Mouse (Mus musculus) right cerebral cortex, postnatal 10 days (tissue): Measurements from ENCODE around the gene Ppp3ca.

ENCODE experiments used
- DNase-seq, 2 experiments: peaks; one replicate each; pipeline ENCODE4 v3.0.0; 2021; ENCODE audit warnings: low spot score in 2 of 2

Ppp3ca gene

DNA sequence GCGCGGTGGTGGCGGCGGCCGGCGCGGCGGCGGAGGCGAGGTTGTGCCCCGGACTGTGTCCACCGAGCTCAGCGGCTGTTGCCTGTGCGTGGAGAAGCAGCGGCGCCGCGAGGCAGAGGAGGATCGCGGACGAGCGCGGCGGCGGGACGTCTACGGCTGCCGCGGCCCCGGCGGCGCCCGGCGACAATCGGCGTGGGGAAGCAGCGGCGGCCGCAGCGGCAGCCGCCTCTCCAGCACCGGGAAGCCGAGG lies at the start of gene Ppp3ca:
Ppp3ca (plus strand) TSS at position 15 of the 250 bp plus-strand sequence.
- DNase-seq, result no peak

DNA sequence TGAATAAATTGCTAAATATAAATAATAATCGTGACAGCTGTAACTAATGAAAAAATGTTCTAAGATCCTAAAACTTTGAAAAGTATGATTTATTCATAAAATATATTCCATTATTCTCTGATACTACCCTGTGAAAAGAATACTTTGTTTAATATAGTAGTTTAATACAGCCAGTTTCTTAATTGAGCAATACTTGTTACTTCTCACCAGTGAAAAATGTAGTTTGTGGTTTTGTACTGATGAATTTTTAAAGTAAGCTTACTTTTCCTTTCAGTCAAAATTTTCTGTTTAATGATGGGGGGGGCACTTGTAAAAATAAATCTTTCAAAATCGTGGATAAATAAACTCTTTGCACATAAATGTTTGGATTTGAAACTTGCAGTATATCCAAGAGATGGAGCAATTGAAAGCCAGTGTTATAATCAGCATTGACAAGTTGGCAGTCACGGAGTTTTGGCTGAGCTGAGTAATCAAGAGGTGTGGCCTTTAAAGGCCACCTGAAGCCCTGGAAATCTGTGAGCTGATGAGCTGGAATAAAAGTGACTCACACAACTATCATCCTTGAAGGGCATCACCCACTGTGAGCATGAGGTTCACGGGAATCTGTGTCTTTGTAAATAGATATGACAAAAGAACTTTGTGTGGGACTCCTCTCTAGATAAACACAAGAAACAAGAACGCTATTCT lies 29.2 kb upstream of the Ppp3ca start:
- DNase-seq, result no peak

DNA sequence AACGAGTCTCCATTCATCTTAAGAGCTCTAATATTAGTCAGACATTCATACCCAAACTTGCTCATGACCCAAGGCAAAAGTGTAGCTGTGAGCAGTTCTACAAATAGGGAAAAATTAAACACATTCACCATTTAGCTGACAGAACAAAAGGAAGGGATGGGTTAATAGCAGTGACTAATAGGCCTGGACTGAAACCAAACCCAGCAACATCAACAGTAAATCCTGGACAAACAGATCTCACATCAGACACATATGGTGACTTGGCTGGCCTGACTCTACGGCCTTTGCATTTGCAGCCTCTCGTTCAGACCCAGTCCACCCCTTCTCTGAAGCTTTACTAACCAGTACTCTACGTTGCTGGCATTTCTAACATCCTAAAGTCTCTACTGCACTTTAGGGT lies 19.0 kb upstream of the Ppp3ca start:
- DNase-seq, result no peak

DNA sequence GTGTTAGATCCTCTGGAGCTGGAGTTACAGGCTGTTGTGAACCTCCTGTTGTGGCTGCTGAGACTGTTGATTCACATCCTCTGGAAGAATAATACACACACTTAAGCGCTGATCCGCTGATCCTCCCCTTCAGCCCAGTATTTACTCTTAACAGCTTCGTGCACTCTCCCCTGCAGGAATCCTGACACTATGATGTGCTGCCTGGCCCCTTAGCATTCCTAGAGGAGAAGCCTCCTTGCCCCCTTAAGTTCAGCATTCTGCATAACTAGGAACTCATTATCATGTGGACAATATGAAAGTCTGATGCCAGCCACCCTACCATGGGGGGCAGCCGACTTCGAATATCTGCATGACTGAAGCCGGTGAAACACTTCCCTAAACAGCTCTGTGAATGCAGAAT lies 18.4 kb upstream of the Ppp3ca start:
- DNase-seq, result no peak

DNA sequence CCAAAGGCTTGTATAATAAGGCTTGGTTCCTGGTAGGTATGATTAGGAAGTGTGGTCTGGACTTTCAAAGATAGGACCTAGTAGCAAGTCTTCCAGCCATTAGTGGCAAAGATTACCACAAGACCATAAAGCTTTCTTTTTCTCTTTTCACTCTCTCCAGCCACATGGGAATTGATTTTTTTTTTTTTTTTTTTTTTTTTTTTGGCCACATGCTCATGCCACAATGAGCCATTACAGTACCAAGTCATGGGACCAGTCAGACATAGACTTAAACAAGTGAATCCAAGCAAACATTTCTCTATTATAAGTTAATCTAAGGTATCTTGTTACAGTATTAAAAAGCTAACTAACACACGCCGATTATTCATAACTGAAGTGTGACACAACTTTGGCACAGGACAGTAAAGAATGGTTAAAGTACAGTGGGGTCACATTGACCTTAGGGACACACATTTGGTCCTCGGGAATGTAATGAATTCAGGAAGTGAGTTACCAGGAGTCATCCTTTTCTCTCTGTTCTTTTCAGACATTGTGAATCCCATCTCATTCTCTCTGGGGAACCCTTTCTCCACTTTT lies 13.4 kb upstream of the Ppp3ca start:
- DNase-seq, result no peak

DNA sequence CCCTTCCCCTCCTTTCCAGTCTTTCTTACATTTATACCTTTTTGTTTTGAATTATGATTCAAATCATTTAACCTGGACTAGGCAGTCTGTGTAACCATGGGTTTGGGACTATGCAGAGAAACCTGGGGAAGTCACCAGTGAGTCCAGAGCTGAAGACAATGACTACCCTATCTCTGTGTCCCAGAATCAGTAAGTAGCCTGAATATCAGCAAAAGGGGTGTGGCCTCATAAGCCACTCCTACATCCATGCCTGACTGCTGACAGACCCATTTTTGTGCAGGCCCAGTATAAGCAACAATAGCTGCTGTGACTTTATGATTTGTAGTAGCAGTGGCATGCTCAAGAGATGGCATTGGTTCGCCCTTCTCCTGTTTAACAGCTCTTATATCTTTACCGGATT lies 11.2 kb upstream of the Ppp3ca start:
- DNase-seq, result no peak

DNA sequence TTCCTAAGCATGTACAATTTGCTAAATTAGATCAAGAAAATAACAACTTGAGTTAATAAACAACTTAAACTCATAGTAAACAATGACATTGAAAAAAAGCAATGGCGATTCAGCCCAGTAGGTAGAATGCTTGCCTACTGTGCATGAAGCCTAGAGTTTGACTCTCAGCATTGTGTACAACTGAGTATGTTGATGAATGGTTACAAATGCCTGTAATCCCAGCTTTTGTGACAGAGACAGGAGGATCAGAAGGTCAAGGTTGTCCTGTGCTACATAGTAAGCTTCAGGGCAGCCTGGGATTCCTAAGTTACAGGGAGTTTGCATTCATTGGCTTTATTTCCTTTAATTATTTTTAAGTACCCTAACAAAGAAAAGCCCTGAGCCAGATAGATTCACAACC lies 4.8 kb upstream of the Ppp3ca start:
- no peak for DNase-seq

DNA sequence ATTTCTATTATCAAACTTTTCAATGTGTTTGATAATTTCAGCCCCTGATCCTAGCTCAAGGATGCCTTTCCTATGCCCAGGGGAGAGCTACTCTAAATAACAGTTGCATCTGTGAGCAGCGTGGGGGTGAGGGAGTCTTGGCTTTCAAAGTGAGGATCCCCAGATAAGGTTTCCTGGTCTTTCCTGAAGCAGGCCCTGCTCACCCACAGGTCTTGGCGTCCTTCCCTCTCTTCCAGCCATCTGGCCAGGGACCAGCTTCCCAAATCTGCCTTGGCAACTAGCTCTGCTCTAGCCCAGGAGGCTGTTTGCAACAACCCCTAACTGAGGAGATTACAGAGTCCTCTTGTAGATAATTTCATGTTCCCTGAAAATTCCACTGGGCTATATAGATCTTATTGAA lies 1.9 kb upstream of the Ppp3ca start:
- peak; percentile 57 to 74 for DNase-seq

DNA sequence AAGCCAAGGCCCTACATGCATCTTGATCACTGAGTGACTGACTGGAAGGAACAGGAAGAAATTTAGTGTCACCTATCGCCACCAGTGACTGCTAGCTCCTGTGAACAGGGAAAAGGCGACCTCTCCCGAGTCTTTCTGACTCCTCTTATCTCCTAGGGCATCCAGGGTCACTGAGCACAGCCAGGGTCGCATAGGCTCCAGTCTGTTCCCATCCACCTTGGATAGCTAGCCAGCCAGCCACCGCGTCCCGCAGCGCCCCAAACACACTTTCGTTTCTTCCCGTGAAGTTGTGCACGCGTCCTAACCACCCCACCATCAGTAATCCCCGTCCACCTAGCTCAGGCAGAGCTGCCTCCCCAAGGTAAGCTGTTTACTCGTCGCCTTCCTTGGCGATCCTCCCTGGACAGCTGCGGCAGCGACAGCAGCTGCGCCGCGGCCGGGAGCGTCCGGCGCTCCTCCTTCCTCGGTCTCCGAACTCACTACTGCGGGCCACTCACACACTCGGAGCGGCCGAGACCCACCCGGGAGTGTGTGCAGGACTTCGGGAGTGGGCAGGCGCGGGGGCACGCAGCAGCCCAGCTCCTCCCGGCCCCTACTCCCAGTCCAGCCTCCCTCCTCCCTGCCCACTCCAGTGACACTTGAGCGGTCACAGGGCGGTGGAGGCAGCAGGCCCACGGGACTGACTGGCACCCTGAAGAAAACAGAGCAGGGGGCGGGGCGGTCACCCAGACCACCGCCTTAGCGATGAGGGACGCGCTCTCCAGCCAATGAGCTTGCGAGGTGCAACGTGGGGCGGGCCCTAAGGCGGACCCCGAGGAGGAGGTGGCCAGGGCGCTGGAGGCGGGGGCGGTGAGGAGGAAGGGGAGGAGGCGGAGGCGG lies 454 bp upstream of the Ppp3ca start:
- peak; percentile 99 to 100 for DNase-seq

DNA sequence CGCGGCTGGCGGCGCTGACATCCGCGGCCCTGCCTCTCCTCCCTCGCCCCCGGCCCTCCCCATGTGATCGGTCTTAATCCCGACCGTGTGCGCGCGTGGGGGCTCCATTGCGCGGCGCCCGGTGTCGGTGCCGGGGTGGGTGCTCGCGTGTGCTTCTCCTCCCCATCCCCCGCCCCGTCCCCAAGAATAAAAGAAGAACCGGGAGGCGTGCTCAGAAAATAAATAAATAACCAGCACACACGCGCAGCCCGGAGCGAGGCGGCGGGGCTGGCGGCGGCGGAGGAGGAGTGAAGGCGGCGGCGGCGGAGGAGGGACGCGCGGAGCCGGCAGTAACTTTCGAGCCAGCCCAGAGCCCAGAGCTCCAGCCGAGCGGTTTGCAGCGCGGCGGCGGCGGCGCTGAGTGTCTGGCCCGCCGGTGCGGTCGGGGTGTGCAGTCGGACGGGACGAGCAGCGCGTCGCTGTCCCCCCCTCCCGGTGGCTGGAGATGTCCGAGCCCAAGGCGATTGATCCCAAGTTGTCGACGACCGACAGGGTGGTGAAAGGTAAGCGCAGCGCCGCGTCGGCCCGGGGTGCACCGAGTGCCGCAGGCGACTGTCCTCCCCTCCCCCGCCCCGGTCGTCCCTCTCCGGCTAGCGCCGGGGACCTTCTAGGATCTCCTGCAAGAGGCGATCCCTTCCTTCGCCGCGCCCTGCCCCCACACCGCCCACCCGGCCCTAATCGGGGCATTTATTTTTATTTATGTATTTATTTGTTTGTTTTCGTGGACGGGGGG lies 622 bp downstream of the Ppp3ca start:
- DNase-seq, result peak; percentile 75 to 81

DNA sequence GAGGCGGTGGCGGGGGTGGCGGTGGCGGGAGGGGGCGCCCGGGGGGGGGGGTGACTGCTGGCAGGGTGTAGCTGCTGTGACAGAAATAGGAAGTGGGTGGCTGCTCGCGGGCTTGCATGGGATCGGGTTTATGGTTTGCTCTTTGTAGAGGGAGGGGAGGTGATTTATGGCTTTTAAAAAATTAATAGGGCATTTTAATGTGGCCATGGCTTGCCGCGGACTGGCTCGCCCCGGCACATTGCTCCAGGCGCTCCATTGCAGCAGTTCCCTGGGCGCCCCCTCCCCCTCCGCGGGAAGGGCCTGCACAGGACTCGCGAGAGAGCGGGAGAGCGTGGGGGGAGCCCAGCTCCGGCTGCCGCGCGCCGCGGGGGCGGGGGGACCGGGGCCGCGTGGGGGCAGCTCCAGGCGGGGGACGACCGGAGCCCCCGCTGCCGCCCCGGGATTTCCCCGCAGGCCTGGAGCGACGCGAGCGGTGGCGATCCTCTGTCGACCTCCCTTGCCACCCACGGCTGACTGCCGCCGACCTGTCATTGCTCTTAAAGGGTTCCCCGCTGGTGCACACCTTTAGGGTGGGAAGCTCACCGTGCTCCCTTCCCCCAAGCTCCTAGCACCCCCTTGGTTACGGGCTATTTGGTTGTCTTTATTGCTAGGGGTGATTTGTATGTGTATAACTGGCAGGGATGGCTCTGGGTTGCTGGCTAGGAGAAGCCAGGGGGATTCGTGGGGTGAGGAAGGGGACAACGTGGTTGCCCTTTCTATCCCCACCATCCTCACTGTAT lies 1.4 kb downstream of the Ppp3ca start:
- DNase-seq, result peak; percentile 89 to 90

DNA sequence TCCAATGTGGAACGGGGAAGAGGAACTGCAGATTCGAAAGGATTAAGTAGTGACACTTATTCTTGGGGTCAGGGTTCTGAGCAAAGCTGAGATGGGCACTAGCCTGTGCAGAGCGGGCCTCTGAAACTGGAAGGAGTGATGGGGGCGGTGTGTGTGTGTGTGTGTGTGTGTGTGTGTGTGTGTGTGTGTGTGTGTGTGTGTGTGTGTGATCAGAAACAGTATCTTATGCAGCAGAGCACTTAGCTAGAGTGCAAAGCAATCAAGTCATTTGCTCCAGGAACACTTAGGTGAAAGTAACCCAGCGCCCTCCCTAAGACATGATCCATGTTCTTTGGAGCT lies 2.0 kb downstream of the Ppp3ca start:
- DNase-seq, result no peak

DNA sequence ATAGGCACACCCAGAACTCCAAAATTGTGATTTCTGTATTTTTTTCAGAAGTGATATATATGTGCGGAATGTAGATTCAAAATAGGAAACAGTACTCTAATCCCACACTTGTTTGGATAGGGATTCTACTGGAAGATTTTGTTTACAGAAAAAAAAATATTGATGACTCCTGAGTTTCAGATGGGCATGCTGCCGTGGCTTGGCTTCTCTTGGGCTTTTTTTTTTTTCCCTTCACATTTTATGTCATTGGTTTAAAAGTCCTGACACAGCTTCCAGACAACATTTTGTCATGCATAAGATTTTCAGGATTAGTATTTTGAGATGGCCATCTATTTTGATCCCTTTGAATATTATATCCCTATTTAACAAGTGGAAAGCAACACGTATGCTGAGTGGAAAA lies 2.9 kb downstream of the Ppp3ca start:
- no peak for DNase-seq

DNA sequence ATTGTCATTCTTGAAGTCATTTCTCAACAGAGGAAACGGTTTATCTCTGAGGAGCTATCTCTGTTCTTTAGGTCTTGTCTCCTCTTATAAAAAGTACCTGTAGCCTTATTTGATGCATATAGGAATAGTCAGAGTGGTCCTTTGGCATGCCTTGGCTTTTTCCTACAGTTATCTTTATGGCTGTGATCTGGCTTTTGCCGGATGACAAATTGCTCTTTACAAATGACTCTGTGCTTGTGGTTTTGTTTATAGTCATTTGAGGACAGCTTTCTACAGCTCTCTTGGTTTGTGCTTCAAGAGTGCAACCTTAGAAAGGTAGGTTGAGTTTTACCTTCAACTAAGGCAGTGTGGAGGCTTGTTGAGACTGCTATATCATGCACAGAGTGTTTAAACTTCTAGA lies 3.4 kb downstream of the Ppp3ca start:
- no peak for DNase-seq

DNA sequence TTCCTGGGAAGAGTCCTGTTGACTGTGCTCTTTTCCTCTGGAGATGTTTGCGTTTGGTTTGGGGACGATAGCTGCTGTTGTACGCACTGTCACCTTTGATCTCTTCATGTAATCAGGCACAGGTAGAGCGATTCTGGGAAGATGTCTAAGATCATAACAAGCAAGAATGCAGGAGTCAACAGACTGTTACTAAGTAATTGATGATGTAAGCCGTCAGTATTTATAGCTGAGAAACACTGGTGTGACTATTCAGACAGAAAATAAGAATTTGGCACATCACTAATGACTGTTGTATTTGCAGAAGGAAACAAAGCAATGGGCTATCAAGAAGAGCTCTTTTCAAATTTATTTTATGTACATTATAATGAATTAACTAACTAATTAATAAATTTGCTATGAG lies 4.6 kb downstream of the Ppp3ca start:
- no peak for DNase-seq

DNA sequence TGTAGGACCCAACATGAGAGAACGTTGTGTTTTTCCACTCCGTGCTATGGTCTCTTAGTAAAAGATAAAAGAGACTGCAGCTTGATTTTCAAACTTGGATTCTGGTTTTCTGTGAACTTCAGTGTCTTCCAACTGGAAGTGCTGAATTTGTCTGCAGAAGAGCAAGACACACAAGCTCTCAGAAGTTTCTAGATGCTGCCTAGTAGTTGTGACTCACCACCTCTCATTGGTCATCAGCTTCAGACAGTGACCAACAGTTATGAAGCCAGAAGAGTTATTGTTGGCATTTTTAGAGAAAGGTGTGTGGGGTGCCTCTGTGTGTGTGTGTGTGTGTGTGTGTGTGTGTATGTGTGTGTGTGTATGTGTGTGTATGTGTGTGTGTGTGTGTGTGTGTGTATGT lies 7.1 kb downstream of the Ppp3ca start:
- no peak for DNase-seq

DNA sequence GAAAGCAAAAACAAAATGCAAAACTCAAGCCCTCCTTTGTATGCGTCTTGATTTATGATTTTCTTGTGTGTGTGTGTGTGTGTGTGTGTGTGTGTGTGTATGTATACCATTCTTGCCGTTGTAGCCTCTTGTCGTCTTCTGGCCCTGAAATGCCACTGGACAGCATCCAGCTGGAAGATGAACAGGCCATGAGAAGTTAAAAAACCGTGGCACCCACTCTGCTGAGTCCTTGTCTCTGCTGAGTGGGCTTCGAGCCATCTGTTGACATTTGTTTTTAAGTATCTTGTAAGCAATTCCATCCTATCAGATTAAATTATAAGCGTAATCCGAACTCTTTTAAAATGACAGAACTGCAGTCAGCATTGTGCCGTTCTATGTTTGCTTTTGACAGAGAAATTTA lies 8.5 kb downstream of the Ppp3ca start:
- no peak for DNase-seq

DNA sequence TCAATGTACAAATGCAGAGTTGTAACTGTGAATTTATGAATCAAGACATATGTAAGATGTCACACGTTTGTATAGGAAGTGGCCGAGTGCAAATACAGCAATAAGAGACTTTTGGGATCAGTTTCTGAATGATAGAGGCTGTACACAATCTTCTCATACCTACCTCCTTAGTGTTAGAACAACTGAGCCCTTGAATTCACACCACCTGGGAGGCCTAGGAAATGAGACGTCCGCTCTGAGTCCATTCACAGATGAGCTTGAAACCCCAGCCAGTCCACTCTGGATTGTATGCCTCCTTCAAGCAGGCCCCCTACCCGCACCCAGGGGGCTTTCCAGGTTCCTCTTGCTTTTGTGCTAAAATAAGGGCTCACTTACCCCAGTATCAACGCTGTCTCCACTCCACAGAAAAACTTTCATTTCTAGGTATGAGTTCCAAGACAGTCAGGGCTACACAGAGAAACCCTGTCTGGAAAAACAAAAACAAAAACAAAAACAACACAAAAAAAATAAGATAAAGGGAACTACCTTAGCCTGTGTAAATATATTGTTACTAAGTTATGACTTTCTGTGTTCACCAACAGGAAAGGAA lies 10.1 kb downstream of the Ppp3ca start:
- DNase-seq, result no peak

DNA sequence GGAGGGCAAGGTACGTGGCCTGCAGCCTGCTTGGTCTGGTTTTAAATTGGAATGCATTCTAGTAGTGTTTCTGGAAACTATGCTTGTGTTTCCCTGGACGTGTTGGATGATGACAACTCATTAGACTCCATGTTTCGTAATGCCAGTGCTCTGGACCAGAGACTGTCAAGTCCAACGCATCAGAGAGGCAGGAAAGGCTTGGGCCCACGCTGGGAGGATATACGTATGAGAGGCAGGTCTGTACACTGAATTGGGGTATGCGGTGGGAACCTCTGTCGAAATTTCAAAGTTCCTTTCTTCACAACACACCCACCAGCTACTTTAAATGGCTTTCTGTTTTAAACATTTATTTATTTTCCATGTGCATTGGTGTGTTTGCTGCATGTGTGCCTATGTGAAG lies 12.3 kb downstream of the Ppp3ca start:
- DNase-seq, result no peak

DNA sequence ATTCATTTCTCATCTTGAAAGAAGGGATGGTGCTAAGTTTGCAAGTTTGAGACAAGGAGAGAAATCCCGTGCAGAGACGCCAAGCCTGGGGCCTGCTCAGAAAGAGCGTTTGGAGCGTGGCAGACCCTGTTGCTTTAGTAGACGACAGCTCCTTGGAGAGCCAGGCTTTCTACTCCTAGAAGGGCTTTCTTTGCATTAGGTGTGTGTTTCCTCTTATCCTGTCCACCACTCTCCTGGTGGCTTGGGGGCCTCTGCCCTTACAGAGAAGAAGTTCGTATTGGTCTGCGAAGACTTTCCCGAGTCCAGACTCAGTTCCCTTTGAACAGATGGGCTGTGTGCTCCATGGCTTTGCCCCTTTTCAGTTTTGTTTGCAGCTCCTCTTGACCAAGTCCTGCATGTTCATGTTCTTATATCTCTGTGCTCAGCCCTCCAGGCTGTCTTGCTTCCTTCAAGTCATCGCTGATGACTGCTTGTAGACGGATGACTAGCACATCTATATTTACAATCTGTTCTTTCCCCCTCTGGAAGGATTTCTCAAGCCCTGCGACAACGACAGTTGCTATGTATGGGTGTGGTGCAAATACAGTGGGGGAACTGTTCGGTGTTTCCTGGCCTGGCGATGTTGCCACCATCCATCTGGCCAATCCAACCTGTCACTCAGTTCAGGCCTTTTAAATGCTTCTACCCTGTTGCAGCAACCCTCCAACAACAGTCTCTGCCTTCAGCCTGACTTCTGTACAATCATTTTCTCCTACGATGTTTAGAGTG lies 14.5 kb downstream of the Ppp3ca start:
- no peak for DNase-seq

DNA sequence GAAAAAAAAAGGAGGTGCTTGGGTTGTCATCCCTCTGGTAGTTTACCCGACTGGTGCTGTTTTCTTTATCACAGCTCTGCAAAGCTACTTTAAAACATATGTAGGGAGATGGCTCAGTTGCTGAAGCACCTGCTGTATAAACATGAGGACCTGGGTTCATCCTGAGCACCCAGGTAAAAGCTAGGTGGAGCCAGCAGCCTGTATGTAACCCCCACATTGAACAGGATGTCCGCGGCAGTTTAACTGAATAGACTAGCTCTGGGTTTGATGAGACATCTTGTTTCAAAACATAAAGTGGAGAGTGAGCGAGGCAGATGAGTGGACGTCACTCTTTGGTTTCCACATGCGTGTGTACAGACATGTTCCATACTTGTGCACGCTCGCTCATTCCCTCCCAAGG lies 16.5 kb downstream of the Ppp3ca start:
- peak in 1 of 2 experiments; percentile 17 for DNase-seq
